Mouse (Mus musculus): ENCODE data around the gene Pzp.

Pzp gene

GRCm38 (mm10) chr6:128526601-128527000 lies at the start of gene Pzp:
TSS of gene Pzp (minus strand) at chr6:128526720.
- in situ Hi-C loops (cut with MseI, MboI), result no loop called here

DNA sequence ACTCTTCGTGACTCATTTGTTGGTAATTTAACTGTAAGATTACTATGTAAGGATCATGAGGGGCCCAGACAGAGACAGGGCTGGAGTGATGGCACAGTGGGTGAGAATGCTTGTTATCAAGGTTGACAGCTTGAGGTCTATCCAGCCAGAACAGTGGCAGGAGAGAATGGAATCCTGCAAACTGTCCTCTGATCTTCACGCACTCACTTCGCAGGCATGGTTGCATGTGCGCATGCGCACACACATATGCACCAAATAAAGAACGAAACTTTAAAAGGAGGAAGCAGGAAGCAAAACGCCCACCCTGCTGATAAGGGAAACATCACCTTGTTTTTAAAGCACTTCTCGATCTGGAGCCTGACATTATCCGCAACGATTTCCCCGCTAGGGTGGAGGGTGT lies 40.1 kb upstream of the Pzp start:
- in situ Hi-C loops (cut with MseI, MboI), result no loop called here

DNA sequence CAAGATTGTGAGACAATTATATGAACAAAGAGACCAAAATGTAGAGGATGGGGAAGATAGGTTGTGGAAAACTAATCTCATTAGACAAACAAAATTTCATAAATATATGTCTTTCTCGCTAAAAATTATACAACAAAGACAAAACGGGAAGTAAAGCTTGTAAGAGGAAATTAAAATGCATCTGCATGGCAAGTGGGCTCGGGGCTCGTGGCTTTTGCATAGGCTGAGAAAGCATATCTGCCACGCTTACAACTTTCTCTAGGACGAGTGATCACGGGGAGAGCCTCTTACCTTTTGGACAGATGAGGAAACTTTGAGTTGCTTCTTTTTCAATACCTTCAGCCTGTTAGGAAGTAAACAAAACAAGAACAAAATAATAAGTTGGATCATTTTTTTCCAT lies 27.5 kb upstream of the Pzp start:
- in situ Hi-C loops (cut with MseI, MboI), result no loop called here

- in situ Hi-C loops (cut with MseI, MboI), result no loop called here
These were observed 23.2 kb upstream of the Pzp start for GRCm38 (mm10) chr6:128549463-128550452.

DNA sequence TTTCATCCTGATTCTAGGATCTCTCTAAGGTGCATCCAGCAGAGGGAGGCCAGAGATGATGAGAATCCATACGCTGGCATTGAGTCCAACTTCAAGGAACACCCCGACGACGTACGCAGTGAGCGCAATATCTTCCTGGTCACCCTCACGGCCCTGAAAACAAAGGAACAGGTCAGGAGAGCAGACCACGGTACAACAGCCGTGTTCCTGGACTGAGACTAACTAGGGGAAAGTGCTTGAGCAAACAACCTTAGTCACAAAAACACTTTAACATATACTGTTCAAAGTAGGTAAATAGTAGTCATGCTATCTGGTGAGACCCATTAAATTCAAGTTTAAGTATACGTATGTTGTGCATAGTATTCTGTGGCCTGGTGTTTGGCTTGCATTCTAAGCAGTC lies 22.0 kb upstream of the Pzp start:
- in situ Hi-C loops (cut with MseI, MboI), result no loop called here

- in situ Hi-C loops (cut with MseI, MboI), result no loop called here
These were observed 18.9 kb upstream of the Pzp start for GRCm38 (mm10) chr6:128545402-128545801.

GRCm38 (mm10) chr6:128543226-128543625 lies 16.7 kb upstream of the Pzp start:
- in situ Hi-C loops (cut with MseI, MboI), result no loop called here

GRCm38 (mm10) chr6:128535250-128535649 lies 8.7 kb upstream of the Pzp start:
- in situ Hi-C loops (cut with MseI, MboI), result no loop called here

- in situ Hi-C loops (cut with MseI, MboI), result no loop called here
These were observed 6.8 kb upstream of the Pzp start for GRCm38 (mm10) chr6:128533296-128533695.

GRCm38 (mm10) chr6:128532701-128533100 lies 6.2 kb upstream of the Pzp start:
- in situ Hi-C loops (cut with MseI, MboI), result no loop called here

DNA sequence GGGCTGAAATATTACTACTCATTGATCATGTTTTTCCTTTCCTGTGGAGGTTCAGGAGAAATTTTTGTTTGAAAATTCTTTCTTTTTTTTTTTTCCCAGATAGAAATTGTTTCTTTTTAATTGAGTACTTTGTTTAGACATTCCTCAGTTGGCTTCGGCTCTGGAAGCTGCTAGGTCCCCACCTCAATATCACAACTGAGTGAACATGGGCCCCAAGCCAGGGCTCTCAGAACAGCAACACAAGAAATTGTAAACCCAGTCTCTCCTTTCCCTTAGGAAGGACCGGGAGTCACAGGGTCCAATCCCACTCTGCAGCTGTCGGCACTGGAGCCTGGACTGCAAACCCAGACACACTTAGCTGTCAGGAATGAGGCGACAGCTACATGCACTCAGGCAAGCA lies 2.0 kb upstream of the Pzp start:
- in situ Hi-C loops (cut with MseI, MboI), result no loop called here

- in situ Hi-C loops (cut with MseI, MboI), result no loop called here
These were observed 590 bp upstream of the Pzp start for GRCm38 (mm10) chr6:128527110-128527509.

DNA sequence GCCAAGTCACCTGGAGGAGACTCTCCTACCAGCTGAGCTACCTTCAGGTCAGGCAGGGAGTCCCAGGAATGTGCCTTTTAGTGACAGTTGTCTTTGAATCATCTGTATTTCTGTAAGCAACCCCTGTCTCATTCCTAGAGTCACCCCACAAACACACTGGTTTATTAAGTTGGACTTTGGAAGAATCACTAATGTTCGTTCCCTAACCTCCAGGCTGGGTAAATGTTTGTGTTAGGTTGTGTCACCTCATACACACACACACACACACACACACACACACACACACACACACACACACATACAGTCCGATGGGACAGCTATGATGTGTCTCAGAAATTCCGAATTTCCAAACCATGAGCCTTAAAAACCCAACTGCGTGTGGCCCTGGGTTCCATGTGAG lies 719 bp downstream of the Pzp start:
- in situ Hi-C loops (cut with MseI, MboI), result no loop called here

GRCm38 (mm10) chr6:128523360-128523759 lies 3.2 kb downstream of the Pzp start:
- in situ Hi-C loops (cut with MseI, MboI), result no loop called here

GRCm38 (mm10) chr6:128519159-128519558 lies 7.4 kb downstream of the Pzp start:
- in situ Hi-C loops (cut with MseI, MboI), result no loop called here

DNA sequence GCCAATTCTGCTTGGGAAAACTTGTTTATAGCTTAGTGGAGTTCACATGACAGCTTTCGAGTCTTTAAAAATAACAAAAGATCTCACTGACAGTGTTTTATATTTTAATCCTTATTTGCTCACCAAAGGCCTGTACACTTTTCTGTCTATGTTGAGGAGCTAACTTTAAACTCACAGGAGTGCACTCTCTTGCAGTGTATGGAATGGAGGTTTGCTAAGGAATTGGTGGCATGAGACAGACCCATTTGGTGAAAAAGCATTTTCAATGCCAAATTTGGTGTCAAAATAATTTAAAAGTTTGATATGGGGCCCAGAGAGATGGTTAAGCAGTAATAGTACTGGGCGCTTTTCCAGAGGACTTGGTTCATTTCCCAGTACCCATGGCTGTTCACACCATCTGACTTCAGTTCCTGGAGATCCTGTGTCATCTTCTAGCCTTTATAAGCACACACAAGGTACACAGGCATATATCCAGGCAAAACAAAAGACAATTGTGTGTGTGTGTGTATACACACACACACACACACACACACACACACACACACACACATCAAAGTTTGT lies 20.8 kb downstream of the Pzp start:
- in situ Hi-C loops (cut with MseI, MboI), result no loop called here

GRCm38 (mm10) chr6:128504743-128505142 lies 21.8 kb downstream of the Pzp start:
- in situ Hi-C loops (cut with MseI, MboI), result no loop called here

- in situ Hi-C loops (cut with MseI, MboI), result no loop called here
These were observed 31.2 kb downstream of the Pzp start for GRCm38 (mm10) chr6:128495346-128495745.

DNA sequence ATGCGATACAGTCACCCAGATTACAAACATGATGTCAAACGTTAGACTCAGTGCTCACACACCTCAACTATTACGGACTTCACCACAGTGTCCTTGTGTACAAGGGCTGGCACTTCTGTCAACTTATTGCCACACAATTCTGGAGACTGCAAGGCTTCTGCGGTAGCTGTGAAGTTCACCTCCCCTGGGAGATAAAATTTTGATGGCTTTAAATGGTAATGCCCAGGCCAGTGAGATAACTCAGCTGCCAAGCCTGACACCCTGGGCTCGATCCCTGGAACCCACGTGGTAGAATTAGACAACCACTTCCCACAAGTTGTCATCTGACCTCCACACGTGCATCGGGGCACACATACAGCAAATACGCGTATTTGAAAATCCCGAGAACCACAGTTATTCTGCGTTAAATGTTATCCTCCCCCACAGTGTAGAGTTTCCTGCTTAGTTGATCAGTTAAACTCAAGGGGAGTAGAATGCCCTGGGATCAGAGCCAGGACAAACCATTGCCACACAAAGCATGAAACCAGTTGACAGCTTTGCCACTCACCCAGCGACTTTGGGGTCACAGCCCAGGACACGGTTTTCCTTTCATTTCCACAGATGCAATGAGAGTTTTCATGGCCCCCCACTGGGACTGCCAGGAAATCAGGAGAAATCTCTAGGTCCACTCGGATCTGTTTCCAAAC lies 31.7 kb downstream of the Pzp start:
- in situ Hi-C loops (cut with MseI, MboI), result no loop called here

- in situ Hi-C loops (cut with MseI, MboI), result no loop called here
These were observed 34.6 kb downstream of the Pzp start for GRCm38 (mm10) chr6:128491916-128492315.

DNA sequence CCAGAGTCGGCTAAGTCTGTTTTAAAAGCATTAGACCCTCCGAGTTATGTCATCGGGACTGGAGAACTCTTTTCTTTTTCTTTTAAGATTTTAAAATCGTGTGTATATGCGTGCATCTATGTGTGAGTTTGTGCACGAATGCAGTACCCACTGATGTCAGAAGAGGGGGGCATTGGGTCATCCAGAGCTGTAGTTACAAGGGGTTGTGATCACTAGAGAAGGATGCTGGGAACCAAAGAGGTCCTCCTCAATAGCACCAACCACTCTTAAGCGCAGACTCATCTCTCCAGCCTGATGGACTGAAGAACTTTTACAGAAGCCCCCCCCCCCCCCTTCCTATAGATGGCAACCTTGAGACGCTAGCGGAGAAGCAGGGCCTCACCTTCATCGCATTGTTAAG lies 36.4 kb downstream of the Pzp start:
- in situ Hi-C loops (cut with MseI, MboI), result no loop called here

- in situ Hi-C loops (cut with MseI, MboI), result no loop called here
These were observed 38.8 kb downstream of the Pzp start for GRCm38 (mm10) chr6:128487736-128488135.
